Mouse (Mus musculus) forebrain, embryonic 12.5 days (tissue): ENCODE data around the gene Rwdd2b. TPM values are rescaled to one million over a fixed set of nuclear protein-coding genes. Genes with fewer than 3 reads are reported as not detected.
A peak's percentile ranks its signal among the peaks of the same experiment; 100 is the strongest.

Experiments used
- ATAC-seq: fragments of 200-750 bp; cut with Nextera tagmentation; 2 replicates; pipeline ENCODE4 v1.8.0; 2017; ENCODE audit warnings: moderate TSS enrichment; ENCODE audit not compliant: low FRiP score
- H3K27ac ChIP-seq: fragments of 300-500 bp; sonication (generic); 2 replicates; pipeline ENCODE4 v1.5.1; 2016; ENCODE audit warnings: mild to moderate bottlenecking
- H3K27me3 ChIP-seq: fragments of 300-500 bp; sonication (generic); 2 replicates; pipeline ENCODE4 v1.6.1; 2016; ENCODE audit warnings: mild to moderate bottlenecking
- H3K36me3 ChIP-seq: fragments of 300-500 bp; sonication (generic); replicated peaks from 2 replicates; pipeline ENCODE4 v1.6.1; 2016; ENCODE audit warnings: mild to moderate bottlenecking
- H3K4me1 ChIP-seq: fragments of 300-500 bp; sonication (generic); 2 replicates; pipeline ENCODE4 v1.6.1; 2016
- H3K4me2 ChIP-seq: fragments of 300-500 bp; sonication (generic); 2 replicates; pipeline ENCODE4 v1.6.1; 2016; ENCODE audit warnings: mild to moderate bottlenecking, moderate library complexity
- H3K4me3 ChIP-seq: fragments of 300-500 bp; sonication (generic); replicated peaks from 2 replicates; pipeline ENCODE4 v1.5.1; 2016; ENCODE audit warnings: mild to moderate bottlenecking
- H3K9ac ChIP-seq: fragments of 300-500 bp; sonication (generic); 2 replicates; pipeline ENCODE4 v1.6.1; 2016; ENCODE audit warnings: mild to moderate bottlenecking
- H3K9me3 ChIP-seq: fragments of 300-500 bp; sonication (generic); 2 replicates; pipeline ENCODE4 v1.6.1; 2016
- WGBS: fragments of 180-500 bp; shearing (Covaris S2); methylation state at CpG from one replicate; pipeline ENCODE4 v1.1.7; 2016; 5-methylcytosine and 5-hydroxymethylcytosine counted together
- polyA plus RNA-seq: library from polyadenylated mRNA; unstranded; fragments of >200 nt; fragmentation: Nextera tagmentation; extraction: Ambion mirVana; gene quantifications from 2 replicates; pipeline ENCODE4 v1.2.1, GENCODE M21; 2016

Rwdd2b gene
- 10.0 and 10.8 TPM in 2 replicates for polyA plus RNA-seq

GRCm38 (mm10) chr16:87440184-87440686, at the start of gene Rwdd2b:
Gene Rwdd2b (minus strand): TSS chr16:87440573.
- H3K4me1 ChIP-seq: peaks cover 12% of the 10 kb centered on the region
- H3K9ac ChIP-seq: peak within 1 kb of the TSS; percentile 74
- WGBS: under 1% methylated on average over 38 of the region's 38 CpGs
- H3K9me3 ChIP-seq: no peaks in the 10 kb centered on the region
- H3K27ac ChIP-seq: peak within 1 kb of the TSS; percentile 93
- no peaks in the 10 kb centered on the region for H3K36me3 ChIP-seq
- peak within 1 kb of the TSS; percentile 82 for H3K4me3 ChIP-seq
- peak; percentile 97 for ATAC-seq
- peaks cover 6% of the 10 kb centered on the region; the same call in 1 of the 2 replicates for H3K27me3 ChIP-seq
- H3K4me2 ChIP-seq: peak within 1 kb of the TSS; percentile 78

DNA sequence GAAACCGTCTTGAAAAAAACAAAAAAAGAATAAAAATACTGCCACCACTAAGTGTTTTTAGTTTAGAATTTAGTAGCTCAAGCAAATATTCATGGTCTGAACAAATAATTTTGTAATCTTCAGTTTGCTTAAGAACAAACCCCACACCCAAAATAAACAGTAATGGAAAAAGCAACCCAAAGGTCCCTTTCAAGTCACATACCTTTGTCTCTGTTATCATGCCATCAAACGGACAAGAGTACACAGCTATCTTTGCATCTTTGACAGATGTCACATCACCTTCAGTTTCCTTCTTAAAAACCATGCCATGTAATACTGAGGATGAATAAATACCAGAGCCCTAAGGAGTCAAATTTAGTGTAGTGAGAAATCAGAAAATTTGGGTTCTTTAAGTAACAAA, 48.2 kb upstream of the Rwdd2b start:
- Histone ChIP-seq H3K4me3 (no peak overlapping the region), H3K4me1 (no peaks in the 10 kb centered on the region), H3K9me3 (no peaks in the 10 kb centered on the region), H3K9ac (no peak overlapping the region), H3K27me3 (no peaks in the 10 kb centered on the region), H3K4me2 (no peak overlapping the region), H3K36me3 (peaks cover 96% of the 10 kb centered on the region), H3K27ac (no peak overlapping the region)
- WGBS: 87% methylated on average over 2 of the region's 2 CpGs
- no peak for ATAC-seq

DNA sequence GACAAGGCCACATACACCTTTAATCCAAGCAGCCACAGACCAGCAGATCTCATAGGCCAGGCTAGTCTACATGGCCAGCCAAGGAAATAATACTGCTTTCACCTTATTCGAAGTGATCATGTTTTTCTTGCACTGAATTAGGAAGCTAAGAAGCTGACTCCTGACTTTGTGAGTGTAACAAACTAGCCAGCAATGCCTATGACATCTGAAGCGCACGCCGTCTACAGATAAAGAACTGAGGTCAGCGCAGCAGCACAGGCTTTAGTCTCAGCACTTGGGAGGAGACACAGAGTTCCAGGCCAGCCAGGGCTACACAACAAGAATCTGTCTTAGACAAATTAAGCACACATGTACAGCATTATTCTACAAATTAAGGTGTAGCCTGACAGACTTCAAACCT, 46.4 kb upstream of the Rwdd2b start:
- no peaks in the 10 kb centered on the region for H3K27me3 ChIP-seq
- no peak overlapping the region for H3K27ac ChIP-seq
- no peak overlapping the region for H3K4me2 ChIP-seq
- no peak overlapping the region for H3K9ac ChIP-seq
- H3K9me3 ChIP-seq: no peaks in the 10 kb centered on the region
- no peaks in the 10 kb centered on the region for H3K4me1 ChIP-seq
- peaks cover 94% of the 10 kb centered on the region for H3K36me3 ChIP-seq
- WGBS: 95% methylated on average over 5 of the region's 5 CpGs
- ATAC-seq: no peak
- no peak overlapping the region for H3K4me3 ChIP-seq

DNA sequence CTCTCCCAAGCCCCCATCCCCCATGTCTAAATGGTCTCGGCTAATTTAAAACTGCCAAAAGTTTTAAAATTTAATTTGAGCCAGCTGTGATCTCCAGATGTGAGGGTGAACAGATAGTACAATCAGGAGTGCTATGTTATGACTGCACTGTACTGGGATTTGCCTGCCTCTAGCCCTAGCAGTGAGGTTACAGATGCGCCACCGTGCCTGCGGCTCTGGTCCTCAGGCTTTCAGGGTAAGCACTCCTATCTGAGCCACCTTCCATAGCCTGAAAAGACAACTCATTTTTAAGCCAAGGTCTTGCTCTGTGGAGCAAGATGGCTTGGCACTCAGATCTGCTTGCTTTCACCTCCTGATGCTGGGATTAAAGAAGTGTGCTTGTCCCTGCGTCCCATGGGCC, 44.0 kb upstream of the Rwdd2b start:
- H3K36me3 ChIP-seq: peaks cover 80% of the 10 kb centered on the region

DNA sequence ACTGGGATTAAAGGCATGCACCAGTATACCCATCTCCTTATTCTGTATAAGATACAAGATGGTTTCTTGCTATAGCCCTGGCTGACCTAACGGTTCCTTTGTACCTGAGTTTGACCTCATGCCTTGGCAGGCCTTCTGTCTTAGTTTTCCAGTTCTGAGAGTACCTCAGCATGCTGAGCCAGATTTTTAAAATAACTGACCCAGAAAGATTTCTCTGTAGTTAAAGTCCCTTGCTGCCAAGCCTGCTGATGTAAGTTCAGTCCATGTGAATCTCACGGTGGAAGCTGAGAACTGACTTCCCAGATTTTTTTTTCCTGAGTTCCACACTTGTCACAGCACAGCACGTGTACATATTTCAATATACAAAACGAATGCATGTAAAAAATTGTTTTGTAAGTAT, 30.2 kb upstream of the Rwdd2b start:
- no peaks in the 10 kb centered on the region for H3K9me3 ChIP-seq
- no peak overlapping the region for H3K4me2 ChIP-seq
- H3K4me1 ChIP-seq: no peaks in the 10 kb centered on the region
- no peak overlapping the region for H3K4me3 ChIP-seq
- ATAC-seq: no peak
- H3K27me3 ChIP-seq: no peaks in the 10 kb centered on the region
- no peak overlapping the region for H3K9ac ChIP-seq
- WGBS: 91% methylated on average over 4 of the region's 4 CpGs
- H3K27ac ChIP-seq: no peak overlapping the region
- peaks cover 74% of the 10 kb centered on the region for H3K36me3 ChIP-seq

More for the DNA sequence above, 44.0 kb upstream of the Rwdd2b start:
- Histone ChIP-seq H3K27ac (no peak overlapping the region), H3K9me3 (no peaks in the 10 kb centered on the region), H3K4me1 (no peaks in the 10 kb centered on the region), H3K4me3 (no peak overlapping the region), H3K4me2 (no peak overlapping the region), H3K9ac (no peak overlapping the region), H3K27me3 (no peaks in the 10 kb centered on the region)
- ATAC-seq: no peak
- WGBS: 95% methylated on average over 5 of the region's 5 CpGs

DNA sequence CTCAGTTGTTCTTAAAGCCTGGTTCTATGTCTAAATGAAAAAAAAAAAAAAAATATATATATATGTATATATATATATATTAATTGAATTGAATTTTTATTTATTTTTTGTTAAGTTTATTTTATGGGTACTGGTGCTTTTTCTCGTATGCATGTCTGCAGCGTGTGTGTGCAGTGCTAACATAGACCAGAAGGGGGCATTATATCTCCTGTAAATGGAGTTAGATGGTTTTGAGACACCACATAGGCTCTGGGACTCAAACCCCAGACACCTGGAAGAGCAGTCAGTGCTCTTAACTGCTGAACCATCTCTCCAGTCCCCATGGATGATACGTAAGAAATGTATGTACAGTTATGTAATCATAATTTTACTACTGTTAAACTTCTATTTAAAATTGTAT, 18.4 kb upstream of the Rwdd2b start:
- H3K4me3 ChIP-seq: no peak overlapping the region
- H3K27ac ChIP-seq: no peak overlapping the region
- H3K9ac ChIP-seq: no peak overlapping the region
- no peak overlapping the region for H3K4me2 ChIP-seq
- no peaks in the 10 kb centered on the region for H3K27me3 ChIP-seq
- peaks cover 37% of the 10 kb centered on the region for H3K36me3 ChIP-seq
- ATAC-seq: no peak
- peaks cover 17% of the 10 kb centered on the region for H3K4me1 ChIP-seq
- H3K9me3 ChIP-seq: no peaks in the 10 kb centered on the region
- WGBS: 97% methylated on average over 3 of the region's 3 CpGs

DNA sequence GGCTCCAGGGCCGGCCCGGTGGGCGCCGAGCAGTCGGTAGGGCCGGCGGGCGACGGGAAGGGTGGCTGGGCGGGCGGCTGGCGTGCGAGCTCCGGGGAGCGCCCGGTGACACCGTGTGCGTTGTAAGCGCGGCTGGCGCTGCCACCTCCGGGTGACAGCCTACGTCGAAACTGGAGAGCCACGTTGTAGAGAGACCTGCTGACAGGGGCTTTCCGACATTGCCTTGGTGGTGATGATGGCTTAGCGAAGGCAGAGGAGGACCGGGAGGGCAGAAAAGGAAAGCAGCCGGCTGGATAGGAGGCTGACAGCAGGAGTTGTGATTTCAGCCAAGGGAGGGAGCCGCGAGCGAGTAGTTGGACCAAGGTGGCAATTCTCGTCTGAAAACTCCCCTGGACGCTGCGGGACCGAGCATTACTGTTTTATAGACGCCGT, 14.8 kb upstream of the Rwdd2b start:
- peaks cover 12% of the 10 kb centered on the region for H3K36me3 ChIP-seq
- 0 out of 2 replicates have a peak, but pooled peaks cover 3% of the 10 kb centered on the region for H3K27me3 ChIP-seq
- H3K27ac ChIP-seq: peak overlapping the region; percentile 65
- no peak for ATAC-seq
- H3K9ac ChIP-seq: peak overlapping the region; percentile 88
- H3K9me3 ChIP-seq: no peaks in the 10 kb centered on the region
- H3K4me3 ChIP-seq: peak overlapping the region; percentile 78
- 0% methylated on average over 34 of the region's 38 CpGs for WGBS
- H3K4me2 ChIP-seq: peak overlapping the region; percentile 86
- peaks cover 17% of the 10 kb centered on the region for H3K4me1 ChIP-seq

DNA sequence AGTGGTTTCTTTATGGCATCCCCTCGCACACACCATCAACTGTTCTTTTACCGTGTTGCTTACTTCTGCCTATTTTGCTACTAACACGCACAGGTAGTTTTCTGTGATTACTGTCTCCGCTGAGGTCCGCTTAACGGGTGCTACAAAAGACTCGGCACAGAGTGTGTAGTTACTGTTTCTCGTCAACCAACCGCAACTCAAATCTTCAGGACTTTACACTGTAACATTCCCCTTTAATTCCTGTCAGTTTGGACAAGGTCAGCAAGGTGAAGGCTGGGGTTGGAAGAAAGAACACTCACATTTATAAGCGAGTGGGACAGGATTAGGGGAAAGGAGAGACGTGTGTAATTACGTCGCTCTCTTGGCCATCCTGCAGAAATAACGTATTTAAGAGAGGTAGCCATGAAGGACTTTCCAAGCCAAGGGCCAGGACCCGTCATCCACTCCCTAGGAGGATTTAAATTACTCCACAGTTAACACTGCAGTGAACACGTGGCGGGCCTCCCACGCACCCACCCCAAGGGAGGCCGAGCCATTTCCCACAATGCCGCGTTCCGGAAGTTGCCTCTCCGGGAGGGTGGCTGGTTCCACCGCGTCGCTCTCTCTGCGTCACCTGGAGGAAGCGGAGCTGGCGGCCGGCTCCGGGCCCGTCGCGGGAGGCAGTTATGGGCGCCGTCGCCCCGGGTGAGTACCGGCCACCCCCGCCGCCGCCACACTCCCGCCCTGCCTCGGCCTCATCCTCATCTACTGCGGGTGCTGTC, 14.2 kb upstream of the Rwdd2b start, which contains the start of gene Usp16:
Gene Usp16, plus strand, starts transcription at position 285 of the 761 bp plus-strand sequence.
- Histone ChIP-seq H3K4me3 (peak within 1 kb of the TSS; percentile 78), H3K36me3 (peaks cover 9% of the 10 kb centered on the region; the same call in 1 of the 2 replicates), H3K4me1 (peaks cover 17% of the 10 kb centered on the region), H3K27me3 (0 out of 2 replicates have a peak, but pooled peaks cover 3% of the 10 kb centered on the region), H3K9ac (peak within 1 kb of the TSS; percentile 88), H3K9me3 (no peaks in the 10 kb centered on the region), H3K4me2 (peak within 1 kb of the TSS; percentile 86), H3K27ac (peak within 1 kb of the TSS; percentile 65)
- 11% methylated on average over 37 of the region's 45 CpGs for WGBS
- peak; percentile 99 for ATAC-seq

GRCm38 (mm10) chr16:87453226-87453625, 12.9 kb upstream of the Rwdd2b start:
- Histone ChIP-seq H3K4me1 (peaks cover 17% of the 10 kb centered on the region), H3K27me3 (0 out of 2 replicates have a peak, but pooled peaks cover 3% of the 10 kb centered on the region), H3K36me3 (no peaks in the 10 kb centered on the region), H3K27ac (no peak overlapping the region), H3K4me2 (no peak overlapping the region), H3K4me3 (no peak overlapping the region), H3K9me3 (no peaks in the 10 kb centered on the region), H3K9ac (no peak overlapping the region)
- 84% methylated on average over 2 of the region's 2 CpGs for WGBS
- ATAC-seq: no peak

GRCm38 (mm10) chr16:87445528-87445927, 5.2 kb upstream of the Rwdd2b start:
- no peak for ATAC-seq
- Histone ChIP-seq H3K9me3 (no peaks in the 10 kb centered on the region), H3K4me3 (no peak overlapping the region), H3K27me3 (peaks cover 6% of the 10 kb centered on the region; the same call in 1 of the 2 replicates), H3K27ac (no peak overlapping the region), H3K36me3 (no peaks in the 10 kb centered on the region), H3K4me1 (peaks cover 7% of the 10 kb centered on the region), H3K9ac (no peak overlapping the region), H3K4me2 (no peak overlapping the region)
- WGBS: 91% methylated on average over 3 of the region's 3 CpGs

GRCm38 (mm10) chr16:87445110-87445509, 4.7 kb upstream of the Rwdd2b start:
- no peak overlapping the region for H3K9ac ChIP-seq
- H3K4me2 ChIP-seq: no peak overlapping the region
- peaks cover 7% of the 10 kb centered on the region for H3K4me1 ChIP-seq
- no peak overlapping the region for H3K4me3 ChIP-seq
- no peaks in the 10 kb centered on the region for H3K9me3 ChIP-seq
- no peaks in the 10 kb centered on the region for H3K36me3 ChIP-seq
- H3K27ac ChIP-seq: no peak overlapping the region
- H3K27me3 ChIP-seq: peaks cover 6% of the 10 kb centered on the region; the same call in 1 of the 2 replicates
- no peak for ATAC-seq

- no peak for ATAC-seq
- Histone ChIP-seq H3K9ac (no peak overlapping the region), H3K27ac (no peak overlapping the region)
Observed at GRCm38 (mm10) chr16:87444071-87444470, 3.7 kb upstream of the Rwdd2b start.

More at GRCm38 (mm10) chr16:87444071-87444470, 3.7 kb upstream of the Rwdd2b start:
- no peak overlapping the region for H3K4me2 ChIP-seq
- no peaks in the 10 kb centered on the region for H3K36me3 ChIP-seq
- no peaks in the 10 kb centered on the region for H3K9me3 ChIP-seq
- H3K4me1 ChIP-seq: peaks cover 12% of the 10 kb centered on the region
- WGBS: 45% methylated on average over 1 of the region's 1 CpGs
- H3K4me3 ChIP-seq: no peak overlapping the region
- H3K27me3 ChIP-seq: peaks cover 6% of the 10 kb centered on the region; the same call in 1 of the 2 replicates
